Mouse (Mus musculus) heart, adult 8-10 months (tissue): ENCODE data around the gene Mogs. TPM values are rescaled to one million over a fixed set of nuclear protein-coding genes. Genes with fewer than 3 reads are reported as not detected.
"Not testable (repeated sequence)": the region's sequence is repeated elsewhere in the genome, so short reads cannot be mapped to it uniquely, and the experiment has no call there.

Experiments
- DNase-seq: peaks from one replicate; pipeline ENCODE4 v3.0.0; 2022; ENCODE audit warnings: low spot score
- microRNA-seq: library from miRNA; unstranded; fragments of <30 nt; microRNA quantifications from one replicate; pipeline ENCODE4 v1.2.0, GENCODE M21; 2022
- total RNA-seq, 4 experiments: library from RNA; stranded (reverse); gene quantifications; 2 replicates each; pipeline ENCODE4 v1.2.4; 2022

The Mogs gene
- total RNA-seq, 4 experiments from 2014 or later = 6.0 to 10.3 (median 8.0) TPM

DNA sequence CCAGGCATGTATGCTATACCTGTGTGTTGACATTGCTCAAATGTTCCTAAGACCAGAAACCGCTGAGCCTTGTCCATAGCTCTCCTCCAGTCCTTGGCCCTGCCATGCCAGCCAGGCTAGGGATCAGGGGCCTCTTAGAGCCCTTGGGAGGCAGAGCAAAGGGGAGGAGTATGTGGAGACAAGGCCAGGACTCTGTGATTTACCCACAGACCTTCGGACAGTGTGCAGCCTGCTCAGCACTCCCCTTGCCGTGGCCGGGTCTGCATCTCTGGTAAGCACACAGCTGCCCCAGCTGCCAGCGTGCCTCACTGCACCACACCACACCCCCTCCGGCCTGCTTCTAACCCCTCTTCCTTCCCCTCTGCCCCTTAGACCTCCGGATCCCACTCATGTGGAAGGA is 32.0 kb downstream of the Mogs start:
- DNase-seq = no peak

- DNase-seq = no peak
Measured at GRCm38 (mm10) chr6:83151721-83152120, 36.4 kb downstream of the Mogs start.

DNA sequence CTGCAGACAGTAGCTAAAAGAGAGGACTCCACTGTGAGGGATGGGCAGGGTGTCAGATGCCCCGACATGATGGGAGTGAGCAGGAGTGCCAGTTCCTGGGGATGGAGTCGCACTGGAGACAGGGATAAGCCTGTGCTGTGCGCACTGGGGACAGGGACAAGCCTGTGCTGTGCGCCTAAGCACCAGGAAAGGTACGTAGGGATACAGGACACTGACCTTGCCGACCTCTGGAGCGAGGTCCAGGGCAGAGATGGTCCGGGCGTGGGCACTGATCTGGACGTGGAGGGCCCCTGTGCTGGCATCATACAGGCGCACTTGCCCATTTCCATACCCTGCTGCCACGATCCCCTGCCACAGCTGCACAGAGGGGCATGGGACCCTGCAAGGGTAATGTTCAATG is 37.7 kb downstream of the Mogs start:
- no peak for DNase-seq

DNA sequence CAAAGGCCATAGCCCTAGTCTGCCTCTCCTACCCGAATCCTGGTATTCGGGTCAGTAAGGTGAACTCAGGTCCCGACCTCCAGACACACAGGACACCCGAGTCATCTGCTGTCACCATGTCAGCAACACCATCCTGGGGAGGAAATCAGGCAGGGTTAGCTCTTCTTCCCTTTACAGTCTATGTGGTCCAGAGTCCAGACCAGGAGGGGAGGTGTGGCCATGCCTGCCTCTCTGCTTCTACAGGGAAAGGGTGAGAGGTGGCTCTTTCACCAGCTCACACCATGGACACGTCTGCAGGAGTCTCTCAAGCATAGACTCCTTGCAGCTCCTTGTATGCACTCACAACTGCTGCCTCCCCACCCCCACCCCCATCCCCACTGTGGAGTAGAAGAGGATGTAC is 38.2 kb downstream of the Mogs start:
- no peak for DNase-seq

DNA sequence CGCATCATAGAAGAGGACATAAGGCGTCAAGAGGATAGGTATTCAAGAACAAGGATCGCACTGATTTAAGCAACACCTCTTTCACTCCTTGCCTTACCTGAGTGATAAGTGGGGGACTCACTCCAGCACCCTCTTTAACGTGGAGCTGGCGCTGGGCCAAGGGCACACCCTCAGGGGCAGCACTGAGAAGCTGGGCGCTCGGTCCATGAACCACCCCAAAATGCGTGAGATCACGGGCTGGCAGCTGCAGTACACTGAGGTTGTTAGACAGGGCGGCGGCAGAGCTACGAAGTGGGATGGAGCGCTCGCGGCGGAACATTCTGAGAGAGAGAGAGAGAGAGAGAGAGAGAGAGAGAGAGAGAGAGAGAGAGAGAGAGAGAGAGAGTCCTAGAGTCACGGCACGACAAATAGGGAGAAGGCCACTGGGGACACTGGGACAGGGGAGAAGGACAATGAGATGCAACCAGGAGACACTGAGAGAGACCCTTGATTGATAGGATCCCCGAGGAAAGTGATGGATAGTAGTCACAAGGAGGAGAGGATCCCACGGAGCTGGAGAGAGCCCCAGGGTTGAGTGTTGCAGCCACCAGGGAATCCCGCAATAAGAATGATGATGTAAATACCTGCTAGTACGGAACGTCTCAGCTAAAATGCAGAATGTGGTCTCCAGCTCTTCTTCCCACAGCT is 40.4 kb downstream of the Mogs start:
- no peak for DNase-seq

GRCm38 (mm10) chr6:83156259-83156684 is 41.0 kb downstream of the Mogs start, which contains the start of the genes Wdr54 and 1700003E16Rik:
Gene Wdr54, minus strand, starts transcription at chr6:83156397.
Gene 1700003E16Rik, plus strand, starts transcription at chr6:83156404.
- DNase-seq = no peak

GRCm38 (mm10) chr6:83159456-83159855 is 44.2 kb downstream of the Mogs start:
- DNase-seq = not testable (repeated sequence)

DNA sequence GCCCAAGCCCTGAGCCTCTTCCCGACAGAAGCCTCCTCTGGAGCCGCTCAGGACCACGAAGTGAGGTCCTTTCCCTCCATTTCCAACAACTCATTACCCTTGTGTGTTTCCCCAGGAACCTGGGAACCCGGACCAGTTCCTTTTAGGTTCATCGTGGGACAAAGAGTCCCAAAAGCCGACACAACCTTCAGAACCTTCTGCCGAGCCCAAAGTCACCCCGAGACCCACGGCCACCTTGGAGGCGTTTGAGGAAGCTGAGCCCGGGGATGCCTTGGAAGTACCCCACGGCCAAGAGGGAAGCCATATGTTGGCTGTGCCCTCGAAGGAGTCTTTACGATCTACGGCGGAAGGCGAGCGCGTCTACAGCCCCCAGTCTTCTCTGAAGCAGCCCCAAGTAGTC is 46.1 kb downstream of the Mogs start:
- no peak for DNase-seq

- no peak for DNase-seq
Measured at GRCm38 (mm10) chr6:83161921-83162641, 46.8 kb downstream of the Mogs start.

DNA sequence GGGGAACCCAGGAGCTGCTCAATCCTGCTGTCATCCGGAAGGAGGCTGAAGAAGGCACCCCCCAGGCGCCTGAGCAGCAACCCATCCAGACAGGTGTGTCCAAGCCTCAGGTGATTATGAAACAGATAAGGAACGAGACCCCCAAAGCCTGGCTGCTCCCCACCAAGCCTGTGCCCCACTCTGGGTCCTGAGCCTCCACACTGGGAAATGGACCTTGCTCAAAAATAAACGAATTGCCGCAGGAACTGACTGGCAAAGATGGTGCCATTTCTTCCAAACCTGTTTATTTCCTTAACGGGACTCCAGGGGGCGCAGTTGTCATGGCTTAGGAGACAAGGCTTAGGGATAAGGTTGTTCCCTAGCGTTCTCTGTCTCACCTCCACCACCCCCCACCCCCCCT is 47.4 kb downstream of the Mogs start:
- DNase-seq = no peak

DNA sequence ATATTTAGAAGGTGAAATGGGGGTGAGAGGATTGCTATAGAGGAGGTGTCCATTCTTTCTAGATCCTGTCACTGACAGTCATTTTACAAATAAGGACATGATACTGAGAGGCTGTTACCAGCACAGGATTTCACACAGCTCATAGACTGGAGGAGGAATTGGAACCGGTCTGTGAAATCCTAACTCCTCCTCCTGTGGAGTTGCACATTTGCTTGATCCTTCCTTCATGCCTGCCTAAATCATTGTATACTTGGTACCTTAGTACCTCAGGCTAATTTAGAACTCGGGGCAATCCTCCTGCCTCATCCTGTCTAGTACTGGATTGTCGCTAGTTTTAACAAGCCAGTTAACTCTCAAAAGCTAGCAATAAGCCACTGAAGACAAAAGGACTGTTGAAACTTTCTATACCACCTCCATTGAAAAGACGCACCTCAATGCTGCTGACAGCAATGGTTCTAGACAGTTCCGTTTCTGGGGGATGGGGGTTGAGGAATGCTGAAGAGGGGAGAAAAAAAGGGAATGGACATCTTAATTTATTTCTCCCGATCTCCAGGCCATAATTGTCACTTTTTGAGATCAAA is 49.8 kb downstream of the Mogs start:
- no peak for DNase-seq

- DNase-seq = peak; percentile 96
Measured at GRCm38 (mm10) chr6:83165607-83166242, 50.4 kb downstream of the Mogs start, which contains the start of gene Dctn1. Gene Dctn1, plus strand, starts transcription at chr6:83165920.

DNA sequence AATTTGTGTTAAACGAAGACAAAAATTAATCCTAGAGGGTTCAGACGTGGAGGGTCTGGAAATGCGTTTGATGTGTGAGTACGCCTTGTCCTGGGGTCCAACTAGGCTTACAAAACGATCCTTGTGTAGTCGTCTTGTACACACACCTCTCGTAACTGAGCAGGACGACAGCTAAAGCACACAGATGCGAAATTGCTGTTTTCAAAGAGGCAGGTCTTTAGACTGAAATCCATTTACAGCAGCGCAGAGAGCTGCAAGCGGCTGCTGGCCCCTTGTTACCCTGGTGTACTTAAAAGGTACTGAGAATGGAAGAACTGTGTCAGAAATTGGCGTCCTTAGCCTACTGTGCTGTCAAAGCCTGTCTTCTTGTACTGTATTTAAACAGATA is 50.9 kb downstream of the Mogs start:
- DNase-seq = no peak

Small RNAs within 50 kb of the gene (microRNA-seq; reads per million reads assigned to microRNA genes)
- not detected for gene Mir3470a

Other genes with a start within 250 kb of the Mogs start
- gene Sema4f, start 175.7 kb upstream of the Mogs start, total RNA-seq = under 1 TPM in 3 of 4 experiments, not detected in 1; 0.17 to 0.31 (median 0.22) TPM
- not detected for gene M1ap, start 168.6 kb upstream of the Mogs start, total RNA-seq
- 1 to 10 TPM; 1.9 to 2.2 (median 2.0) TPM for gene Dok1, start 82.0 kb upstream of the Mogs start, total RNA-seq
- 1 to 10 TPM; 1.7 to 2.6 (median 2.0) TPM for gene Loxl3, start 81.3 kb upstream of the Mogs start, total RNA-seq
- gene Aup1, start 61.0 kb upstream of the Mogs start, total RNA-seq = 10 to 100 TPM; 63.1 to 78.6 (median 72.3) TPM
- gene Htra2, start 60.2 kb upstream of the Mogs start, total RNA-seq = 10 to 100 TPM; 33.9 to 37.7 (median 34.7) TPM
- 1 to 10 TPM in 1 of 4 experiments, under 1 TPM in 3; 0.55 to 1.4 (median 0.84) TPM for gene Dqx1, start 57.7 kb upstream of the Mogs start, total RNA-seq
- under 1 TPM in 1 of 4 experiments, not detected in 3; 0.16 TPM for gene Tlx2, start 45.2 kb upstream of the Mogs start, total RNA-seq
- gene Pcgf1, start 37.6 kb upstream of the Mogs start, total RNA-seq = 1 to 10 TPM; 7.6 to 9.8 (median 8.5) TPM
- gene Lbx2, start 29.1 kb upstream of the Mogs start, total RNA-seq = 1 to 10 TPM in 3 of 4 experiments, under 1 TPM in 1; 0.90 to 2.9 (median 1.3) TPM
- gene Ccdc142, start 13.9 kb upstream of the Mogs start, total RNA-seq = 1 to 10 TPM in 3 of 4 experiments, under 1 TPM in 1; 0.72 to 2.8 (median 1.3) TPM
- gene Gm42688, start 13.9 kb upstream of the Mogs start, total RNA-seq = 1 to 10 TPM in 3 of 4 experiments, under 1 TPM in 1; 0.57 to 1.9 (median 1.2) TPM
- gene Mrpl53, start 6.5 kb upstream of the Mogs start, total RNA-seq = 100 to 1,000 TPM; 132 to 143 (median 140) TPM
- gene Wbp1, start 6.1 kb downstream of the Mogs start, total RNA-seq = 10 to 100 TPM; 75.5 to 91.1 (median 82.0) TPM
- 10 to 100 TPM; 11.3 to 19.5 (median 15.3) TPM for gene Ino80b, start 9.9 kb downstream of the Mogs start, total RNA-seq
- 1 to 10 TPM; 4.8 to 5.4 (median 5.3) TPM for gene Rtkn, start 20.0 kb downstream of the Mogs start, total RNA-seq
- 1 to 10 TPM; 2.1 to 2.6 (median 2.4) TPM for gene Wdr54, start 40.9 kb downstream of the Mogs start, total RNA-seq
- under 1 TPM; 0.16 to 0.41 (median 0.18) TPM for gene 1700003E16Rik, start 40.9 kb downstream of the Mogs start, total RNA-seq
- 100 to 1,000 TPM; 120 to 137 (median 134) TPM for gene Dctn1, start 50.4 kb downstream of the Mogs start, total RNA-seq
- gene Slc4a5, start 104.3 kb downstream of the Mogs start, total RNA-seq = not detected
- gene Mthfd2, start 210.4 kb downstream of the Mogs start, total RNA-seq = 1 to 10 TPM; 1.0 to 2.2 (median 1.9) TPM
- 10 to 100 TPM; 15.5 to 28.4 (median 20.2) TPM for gene Mob1a, start 210.5 kb downstream of the Mogs start, total RNA-seq
- gene Bola3, start 233.7 kb downstream of the Mogs start, total RNA-seq = 100 to 1,000 TPM; 295 to 417 (median 378) TPM